Mouse (Mus musculus): ENCODE results near the gene Dok1. TPM values are rescaled to one million over a fixed set of nuclear protein-coding genes. Genes with fewer than 3 reads are reported as not detected.

The Dok1 gene
- total and polyA plus RNA-seq, 3 experiments = 18.7 to 22.3 TPM; not detected in 1

DNA sequence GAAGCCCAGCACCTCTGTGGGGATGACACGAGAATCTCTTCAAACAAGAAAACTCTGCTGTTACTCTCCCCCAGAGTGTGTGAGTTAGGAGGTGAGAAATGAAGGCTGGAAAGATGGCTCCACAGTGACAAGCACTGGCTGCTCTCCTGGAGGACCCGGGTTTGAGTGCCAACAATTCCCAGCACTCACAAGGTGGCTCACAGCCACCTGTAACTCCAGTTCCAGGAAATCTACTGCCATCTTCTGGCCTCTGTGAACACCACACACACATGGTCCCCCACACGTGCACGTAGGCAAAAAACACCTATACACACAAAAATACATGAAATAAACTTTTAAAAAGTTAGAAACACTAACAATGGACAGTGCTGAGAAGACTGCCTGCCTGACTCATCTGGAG, 34.9 kb downstream of the Dok1 start:
- no peaks in the 10 kb centered on the region for H3K79me2 ChIP-seq (ENCODE audit: control insufficient read depth, insufficient read depth, low read length, poor library complexity)
- H3K9me3 ChIP-seq (replicated peaks; ENCODE audit: insufficient read depth, low read length) = no peaks in the 10 kb centered on the region
- H3K9ac ChIP-seq (ENCODE audit: control insufficient read depth, low read depth, low read length, poor library complexity, severe bottlenecking) = no peak overlapping the region; the same call in 1 of the 2 replicates
- H3K36me3 ChIP-seq (ENCODE audit: control insufficient read depth in 1 of 2, insufficient read depth in 2 of 2, low read length in 2 of 2) = peaks cover 0 to 12% of the 10 kb centered on the region in 2 experiments; a peak in 2 of 4 replicates
- peaks cover 0 to 13% of the 10 kb centered on the region in 2 experiments; a peak in 3 of 4 replicates for H3K4me1 ChIP-seq (ENCODE audit: control insufficient read depth in 1 of 2, insufficient read depth in 2 of 2, low read length in 2 of 2)
- TF ChIP-seq ZMIZ1 (IDR thresholded peaks at IDR 0.05; ENCODE audit: low read depth, low read length) (no peak), ZNF384 (IDR thresholded peaks at IDR 0.05; ENCODE audit: low read depth, low read length) (peak; percentile 45; the same call in 1 of the 2 replicates), POLR2A (IDR thresholded peaks at IDR 0.05; ENCODE audit: control insufficient read depth in 1 of 2, insufficient read depth in 1 of 2, low read depth in 1 of 2, low read length in 2 of 2, poor library complexity in 1 of 2) (0 out of 4 replicates have a peak, but pooled peaks of 1 of the 2 experiments have one; percentile 10), SMC3 (IDR thresholded peaks at IDR 0.05; ENCODE audit: low read depth, low read length) (peak; percentile 54), MXI1 (IDR thresholded peaks at IDR 0.05; ENCODE audit: low read depth, low read length) (peak; percentile 34; the same call in 1 of the 2 replicates), CTCF (IDR thresholded peaks at IDR 0.05 in 2 of 3, conservative IDR thresholded peaks at IDR 0.05 in 1 of 3; ENCODE audit: control insufficient read depth in 1 of 3, insufficient read depth in 1 of 3, low read depth in 2 of 3, low read length in 3 of 3, poor library complexity in 1 of 3, severe bottlenecking in 1 of 3) (peak; percentile 44 to 67 (median 55); a peak in 5 of 6 replicates), ZKSCAN1 (IDR thresholded peaks at IDR 0.05; ENCODE audit: low read depth, low read length) (no peak), RAD21 (IDR thresholded peaks at IDR 0.05; ENCODE audit: low read depth, low read length) (peak; percentile 4), NRF1 (IDR thresholded peaks at IDR 0.05; ENCODE audit: insufficient read depth, low read depth, low read length, poor library complexity, severe bottlenecking) (no peak), MYC (IDR thresholded peaks at IDR 0.05; ENCODE audit: low read depth, low read length) (0 out of 2 replicates have a peak, but pooled peaks have one; percentile 45), MAX (IDR thresholded peaks at IDR 0.05; ENCODE audit: low read length) (peak; percentile 41; the same call in 1 of the 2 replicates), TCF12 (IDR thresholded peaks at IDR 0.05; ENCODE audit: low read depth, low read length) (no peak), USF2 (IDR thresholded peaks at IDR 0.05; ENCODE audit: borderline replicate concordance in 1 of 2, insufficient read depth in 1 of 2, low read depth in 1 of 2, low read length in 2 of 2) (no peak), KAT2A (conservative IDR thresholded peaks at IDR 0.05; ENCODE audit: low read depth, low read length) (no peak), CHD1 (IDR thresholded peaks at IDR 0.05; ENCODE audit: low read depth, low read length) (no peak), MEF2A (IDR thresholded peaks at IDR 0.05; ENCODE audit: extremely low read depth, insufficient replicate concordance, low read depth, low read length, poor library complexity, severe bottlenecking) (no peak), SIN3A (IDR thresholded peaks at IDR 0.05; ENCODE audit: low read length) (no peak), USF1 (IDR thresholded peaks at IDR 0.05; ENCODE audit: low read depth, low read length) (0 out of 2 replicates have a peak, but pooled peaks have one; percentile 4)
- DNase-seq (ENCODE audit: low read depth, low spot score) = peak; percentile 64
- no peaks in the 10 kb centered on the region for H3K27me3 ChIP-seq (ENCODE audit: control insufficient read depth in 1 of 2, insufficient read depth in 2 of 2, low read length in 2 of 2)
- H3K4me3 ChIP-seq (ENCODE audit: control insufficient read depth in 1 of 2, insufficient read depth in 1 of 2, low read depth in 2 of 2, low read length in 2 of 2) = no peak overlapping the region
- peak overlapping the region; percentile 92 for H3K27ac ChIP-seq (ENCODE audit: control insufficient read depth, low read depth, low read length)

DNA sequence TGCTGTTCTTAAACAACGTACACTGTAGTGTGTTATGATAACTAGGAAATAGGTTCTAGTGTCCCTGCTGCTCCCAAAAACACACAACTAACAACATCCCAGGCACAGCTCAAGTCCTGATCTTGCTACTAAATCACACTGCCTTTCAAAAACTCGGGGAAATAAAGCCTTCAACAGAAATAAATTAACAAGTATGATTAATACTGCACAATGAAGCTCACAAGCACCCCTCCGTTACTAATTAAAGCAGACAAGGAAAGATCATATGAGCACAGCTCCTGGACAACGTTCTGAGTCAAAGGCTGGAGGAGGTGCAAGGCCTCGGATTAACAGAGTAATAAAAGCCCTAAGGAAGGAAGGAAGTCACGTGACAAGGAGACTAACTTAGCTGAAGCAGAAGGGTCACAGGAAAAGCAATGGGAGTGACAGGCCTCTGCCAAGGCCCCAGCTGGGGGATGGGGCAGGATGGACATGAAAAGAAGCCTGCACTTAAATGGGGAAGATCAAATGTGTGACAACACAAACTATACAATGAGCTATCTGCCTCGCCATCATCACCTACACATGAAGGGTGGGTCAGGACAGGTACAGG, 35.7 kb downstream of the Dok1 start:
- no peaks in the 10 kb centered on the region for H3K9me3 ChIP-seq (replicated peaks; ENCODE audit: insufficient read depth, low read length)
- H3K79me2 ChIP-seq (ENCODE audit: control insufficient read depth, insufficient read depth, low read length, poor library complexity) = no peaks in the 10 kb centered on the region
- H3K9ac ChIP-seq (ENCODE audit: control insufficient read depth, low read depth, low read length, poor library complexity, severe bottlenecking) = peak overlapping the region; percentile 66
- H3K27ac ChIP-seq (ENCODE audit: control insufficient read depth, low read depth, low read length) = peak overlapping the region; percentile 92
- H3K4me1 ChIP-seq (ENCODE audit: control insufficient read depth in 1 of 2, insufficient read depth in 2 of 2, low read length in 2 of 2) = peaks cover 0 to 13% of the 10 kb centered on the region in 2 experiments; a peak in 3 of 4 replicates
- H3K27me3 ChIP-seq (ENCODE audit: control insufficient read depth in 1 of 2, insufficient read depth in 2 of 2, low read length in 2 of 2) = no peaks in the 10 kb centered on the region
- H3K36me3 ChIP-seq (ENCODE audit: control insufficient read depth in 1 of 2, insufficient read depth in 2 of 2, low read length in 2 of 2) = peaks cover 0 to 12% of the 10 kb centered on the region in 2 experiments; a peak in 2 of 4 replicates
- H3K4me3 ChIP-seq (ENCODE audit: control insufficient read depth in 1 of 2, insufficient read depth in 1 of 2, low read depth in 2 of 2, low read length in 2 of 2) = peak overlapping the region; percentile 14 to 29
- DNase-seq (ENCODE audit: low read depth, low spot score) = peak; percentile 68
- TF ChIP-seq HCFC1 (IDR thresholded peaks at IDR 0.05; ENCODE audit: low read depth, low read length) = 0 out of 2 replicates have a peak, but pooled peaks have one; percentile 29
- TF ChIP-seq MYC (IDR thresholded peaks at IDR 0.05; ENCODE audit: low read depth, low read length) = 0 out of 2 replicates have a peak, but pooled peaks have one; percentile 15
- peak in 1 of 2 experiments; percentile 14; a peak in 1 of 4 replicates for TF ChIP-seq POLR2A (IDR thresholded peaks at IDR 0.05; ENCODE audit: control insufficient read depth in 1 of 2, insufficient read depth in 1 of 2, low read depth in 1 of 2, low read length in 2 of 2, poor library complexity in 1 of 2)
- no peak for TF ChIP-seq CHD2 (IDR thresholded peaks at IDR 0.05; ENCODE audit: low read length)
- TF ChIP-seq E2F4 (IDR thresholded peaks at IDR 0.05; ENCODE audit: borderline replicate concordance, low read depth, low read length) = no peak
- TF ChIP-seq MAX (IDR thresholded peaks at IDR 0.05; ENCODE audit: low read length) = peak; percentile 61
- no peak for TF ChIP-seq MAFK (IDR thresholded peaks at IDR 0.05; ENCODE audit: borderline replicate concordance, low read depth, low read length)
- TF ChIP-seq CHD1 (IDR thresholded peaks at IDR 0.05; ENCODE audit: low read depth, low read length) = no peak
- TF ChIP-seq TBP (IDR thresholded peaks at IDR 0.05; ENCODE audit: low read depth, low read length) = 0 out of 2 replicates have a peak, but pooled peaks have one; percentile 53
- no peak for TF ChIP-seq RCOR1 (IDR thresholded peaks at IDR 0.05; ENCODE audit: low read depth, low read length)
- TF ChIP-seq SIN3A (IDR thresholded peaks at IDR 0.05; ENCODE audit: low read length) = no peak
- no peak for TF ChIP-seq ZMIZ1 (IDR thresholded peaks at IDR 0.05; ENCODE audit: low read depth, low read length)
- peak; percentile 86; the same call in 1 of the 2 replicates for TF ChIP-seq BHLHE40 (IDR thresholded peaks at IDR 0.05; ENCODE audit: borderline replicate concordance, low read depth, low read length)
- no peak for TF ChIP-seq KAT2A (conservative IDR thresholded peaks at IDR 0.05; ENCODE audit: low read depth, low read length)
- TF ChIP-seq TCF12 (IDR thresholded peaks at IDR 0.05; ENCODE audit: low read depth, low read length) = no peak
- TF ChIP-seq ELF1 (IDR thresholded peaks at IDR 0.05; ENCODE audit: low read depth, low read length) = 0 out of 2 replicates have a peak, but pooled peaks have one; percentile 2
- TF ChIP-seq GATA1 (IDR thresholded peaks at IDR 0.05; ENCODE audit: low read depth, low read length) = no peak
- TF ChIP-seq USF2 (IDR thresholded peaks at IDR 0.05; ENCODE audit: borderline replicate concordance in 1 of 2, insufficient read depth in 1 of 2, low read depth in 1 of 2, low read length in 2 of 2) = peak in 1 of 2 experiments; percentile 61; a peak in 1 of 4 replicates
